Mouse (Mus musculus) cerebellum, postnatal 14 days (tissue): ENCODE results near the gene Zfhx2.
"Not testable (repeated sequence)": the region's sequence is repeated elsewhere in the genome, so short reads cannot be mapped to it uniquely, and the experiment has no call there.

Source experiments
- DNase-seq, 2 experiments: peaks; one replicate each; pipeline ENCODE4 v3.0.0; 2021; ENCODE audit warnings: mixed read lengths in 2 of 2

The Zfhx2 gene

DNA sequence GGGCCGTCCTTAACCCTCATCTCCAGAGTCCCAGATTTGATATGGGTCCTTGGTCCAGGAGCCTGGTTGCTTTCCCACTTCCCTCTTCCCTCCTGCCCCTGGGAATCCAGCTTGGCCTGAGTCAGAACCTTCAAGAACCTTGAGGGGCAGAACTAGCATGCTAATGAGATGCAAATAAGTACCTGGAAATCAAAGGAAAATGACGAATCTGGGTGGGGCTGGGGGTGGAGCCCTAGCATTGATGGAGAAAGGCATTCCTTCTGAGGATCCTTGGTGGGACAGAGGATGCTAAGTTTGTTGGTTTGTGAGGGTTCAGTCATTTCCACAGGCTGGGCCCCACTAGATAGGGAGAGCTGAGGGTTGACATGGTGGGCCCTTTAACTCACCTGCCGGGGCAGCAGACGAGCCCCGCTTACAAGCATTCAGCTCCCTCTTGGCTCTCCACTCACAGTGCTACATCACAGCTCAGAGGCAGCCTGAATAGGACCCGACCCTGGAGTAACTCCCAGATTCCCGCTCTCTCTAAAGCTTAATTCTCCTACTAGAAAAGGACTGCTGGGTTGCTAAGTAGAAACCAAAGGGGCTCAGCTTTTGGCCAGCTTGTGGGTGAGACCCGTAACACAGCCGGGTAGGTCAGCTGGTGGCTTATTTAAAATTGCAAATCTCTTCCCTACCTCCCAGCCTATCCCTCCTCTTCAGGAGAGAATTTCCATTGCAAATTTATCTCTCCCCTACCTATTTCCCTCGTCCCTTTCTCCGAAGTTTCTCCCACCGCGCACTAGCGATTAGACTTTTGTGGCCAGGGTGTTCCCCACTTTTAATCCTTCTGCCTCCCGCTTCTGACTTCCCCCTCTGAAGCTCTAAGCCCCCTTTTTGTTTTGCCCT, 14.4 kb downstream of the Zfhx2 start:
- DNase-seq, result peak in 1 of 2 experiments; percentile 36

DNA sequence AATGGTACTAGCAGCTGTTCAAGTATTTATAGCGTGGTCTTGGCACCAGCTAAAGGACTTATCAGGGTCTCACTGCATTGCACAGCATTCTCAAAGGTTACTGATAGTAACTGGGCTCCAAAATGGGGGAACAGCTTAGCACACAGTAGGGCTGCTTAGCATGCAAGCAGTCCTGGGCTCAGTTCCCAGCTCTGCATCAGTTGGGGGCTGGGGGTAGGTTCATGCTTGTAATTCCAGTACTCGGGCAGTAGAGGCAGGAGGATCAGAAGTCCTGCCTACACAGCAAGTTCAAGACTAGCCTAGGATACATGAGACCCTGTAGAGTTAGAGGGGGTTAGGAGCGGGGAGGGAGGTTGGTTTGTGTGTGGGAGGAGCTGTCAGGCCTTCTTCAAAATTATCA, 15.2 kb downstream of the Zfhx2 start:
- DNase-seq, result peak in 1 of 2 experiments; percentile 54

DNA sequence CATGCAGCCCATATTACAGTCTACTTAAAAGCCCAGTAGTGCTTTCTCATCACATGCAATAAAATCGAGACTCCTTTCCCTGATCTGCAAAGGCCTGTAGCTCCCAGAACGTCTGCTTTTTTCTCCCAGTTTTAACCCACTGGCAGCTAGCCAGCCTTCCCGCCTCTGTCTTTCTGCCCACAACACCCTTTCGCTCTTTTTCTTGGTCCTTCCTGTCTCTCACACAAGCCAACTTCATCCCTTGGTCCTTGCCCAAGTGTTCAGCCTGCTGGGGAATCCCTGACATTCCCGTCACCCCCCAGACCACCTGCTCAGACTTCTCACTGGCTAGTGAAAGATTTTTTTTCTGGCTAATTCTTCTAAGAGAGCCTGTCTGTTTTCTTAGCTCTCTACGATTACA, 15.9 kb downstream of the Zfhx2 start:
- DNase-seq, result peak; percentile 71 to 80

DNA sequence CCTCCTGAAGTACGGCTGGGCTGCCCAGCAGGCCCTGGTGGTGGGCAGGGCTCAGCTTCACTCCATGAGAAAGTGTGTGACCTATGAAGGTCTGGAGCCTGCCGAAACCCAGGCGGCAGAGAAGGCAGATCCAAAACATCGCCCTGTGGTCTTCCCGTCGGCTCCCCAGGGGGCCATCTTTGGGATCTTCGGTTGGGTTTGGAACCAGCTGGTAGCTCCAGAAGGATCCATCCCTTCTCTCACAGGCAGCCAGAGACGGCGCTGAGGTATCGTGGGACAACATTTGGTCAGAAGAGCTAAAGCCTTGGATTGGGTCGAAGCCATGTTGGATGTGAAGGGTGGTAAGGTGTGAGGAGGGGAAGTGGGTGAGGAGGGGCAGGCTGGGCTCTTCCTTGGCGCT, 17.7 kb downstream of the Zfhx2 start:
- peak in 1 of 2 experiments; percentile 50 for DNase-seq

DNA sequence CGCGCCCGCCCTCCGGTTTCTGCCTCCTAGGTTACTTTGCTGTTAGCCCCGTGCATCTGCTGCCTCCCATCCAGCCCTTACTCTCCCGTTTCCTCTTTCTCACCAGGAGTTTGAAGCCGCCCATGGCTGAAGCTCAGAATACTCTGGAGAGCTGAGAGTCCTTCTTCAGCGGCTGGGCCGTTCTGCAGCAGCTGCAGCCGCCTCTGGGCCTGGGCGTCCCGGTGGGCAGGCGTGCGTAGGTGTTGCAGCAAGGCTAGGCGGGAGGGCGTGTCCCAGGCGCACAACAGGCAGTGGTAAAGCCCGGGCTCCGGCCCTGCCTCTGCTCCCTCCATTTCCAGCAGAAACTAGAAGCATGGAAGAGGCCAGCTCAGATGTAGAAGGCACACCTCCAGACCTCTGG, 20.4 kb downstream of the Zfhx2 start:
- no peak for DNase-seq

DNA sequence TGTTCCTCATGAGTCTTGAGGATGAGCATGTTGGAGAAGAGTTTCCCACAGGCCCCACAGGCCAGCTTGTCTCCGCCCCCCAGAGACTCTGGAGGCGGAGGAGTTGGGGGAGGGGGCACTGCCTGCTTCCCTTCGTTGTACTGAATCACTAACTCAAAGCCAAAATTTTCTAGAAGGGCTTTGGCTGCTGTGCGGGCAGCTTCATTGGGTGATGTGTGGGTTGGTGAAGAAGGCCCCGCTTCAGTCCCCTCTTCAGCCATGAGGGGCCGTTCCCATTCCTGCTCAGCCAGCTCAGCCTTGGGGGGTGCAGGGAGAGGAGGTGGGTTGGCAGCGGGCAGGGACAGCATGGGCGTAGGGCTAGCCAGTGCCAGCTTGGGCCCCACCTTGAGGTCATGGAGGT, 26.1 kb downstream of the Zfhx2 start:
- DNase-seq, result peak in 1 of 2 experiments; percentile 51

DNA sequence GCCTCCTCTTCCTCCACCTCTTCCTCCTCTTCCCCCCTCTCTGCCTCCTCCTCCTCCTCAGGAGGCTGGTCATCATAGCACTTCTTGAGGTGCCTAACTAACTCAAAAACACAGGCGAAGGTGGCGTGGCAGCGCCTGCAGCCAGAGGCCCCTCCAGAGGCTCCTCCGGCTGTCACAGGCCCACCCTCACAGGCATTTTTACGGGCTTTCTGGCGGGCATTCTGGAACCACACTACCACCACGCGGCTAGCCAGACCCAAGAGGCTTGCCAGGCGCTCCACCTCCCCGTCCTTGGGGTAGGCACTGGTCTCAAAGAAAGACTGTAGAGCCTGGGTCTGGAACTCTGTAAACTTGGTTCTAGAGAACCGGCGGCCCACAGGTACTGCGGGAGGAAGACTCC, 26.7 kb downstream of the Zfhx2 start:
- peak in 1 of 2 experiments; percentile 59 for DNase-seq

DNA sequence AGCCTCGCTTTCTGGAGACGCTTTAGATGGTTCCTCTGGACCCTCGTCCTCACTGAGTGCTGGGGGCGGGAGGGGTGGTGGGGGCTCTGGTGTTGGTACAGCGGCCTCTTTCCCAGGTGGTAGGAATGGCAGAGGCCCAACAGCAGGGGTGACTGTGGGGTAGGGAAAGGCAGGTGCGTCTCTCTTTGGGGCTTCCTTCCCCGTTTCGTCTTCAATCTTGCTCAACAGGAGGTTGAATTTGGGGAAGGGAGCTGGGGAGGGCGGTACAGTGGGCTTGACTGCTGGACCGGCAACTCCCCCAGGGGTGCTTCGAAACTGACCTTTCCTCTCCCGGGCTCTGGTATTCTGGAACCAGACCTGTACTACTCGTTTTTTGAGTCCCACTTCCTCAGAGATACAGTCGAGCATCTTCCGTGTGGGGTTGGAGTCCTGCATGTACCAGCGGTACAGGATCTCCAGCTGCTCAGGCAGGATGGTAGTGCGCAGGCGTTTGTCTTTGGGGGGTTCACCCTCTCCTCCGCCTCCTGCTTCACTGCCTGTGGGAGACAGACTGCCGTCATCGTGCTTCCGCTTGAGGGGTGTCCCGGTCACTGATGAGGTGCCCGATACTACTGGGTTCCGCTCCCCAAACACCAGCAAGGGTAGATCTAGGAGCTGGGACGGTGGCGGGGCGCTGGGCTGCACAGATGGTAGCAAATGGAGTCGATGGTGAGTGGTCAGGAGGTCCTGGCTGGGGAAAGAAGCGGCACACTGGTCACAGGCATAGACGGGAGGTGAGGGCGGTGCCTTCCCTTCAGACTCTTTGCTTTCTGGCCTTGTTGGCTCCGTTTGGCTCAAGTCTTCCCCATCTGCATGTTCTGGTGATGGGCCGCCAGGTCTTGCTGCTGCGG, 27.4 kb downstream of the Zfhx2 start:
- peak in 1 of 2 experiments; percentile 50 for DNase-seq

DNA sequence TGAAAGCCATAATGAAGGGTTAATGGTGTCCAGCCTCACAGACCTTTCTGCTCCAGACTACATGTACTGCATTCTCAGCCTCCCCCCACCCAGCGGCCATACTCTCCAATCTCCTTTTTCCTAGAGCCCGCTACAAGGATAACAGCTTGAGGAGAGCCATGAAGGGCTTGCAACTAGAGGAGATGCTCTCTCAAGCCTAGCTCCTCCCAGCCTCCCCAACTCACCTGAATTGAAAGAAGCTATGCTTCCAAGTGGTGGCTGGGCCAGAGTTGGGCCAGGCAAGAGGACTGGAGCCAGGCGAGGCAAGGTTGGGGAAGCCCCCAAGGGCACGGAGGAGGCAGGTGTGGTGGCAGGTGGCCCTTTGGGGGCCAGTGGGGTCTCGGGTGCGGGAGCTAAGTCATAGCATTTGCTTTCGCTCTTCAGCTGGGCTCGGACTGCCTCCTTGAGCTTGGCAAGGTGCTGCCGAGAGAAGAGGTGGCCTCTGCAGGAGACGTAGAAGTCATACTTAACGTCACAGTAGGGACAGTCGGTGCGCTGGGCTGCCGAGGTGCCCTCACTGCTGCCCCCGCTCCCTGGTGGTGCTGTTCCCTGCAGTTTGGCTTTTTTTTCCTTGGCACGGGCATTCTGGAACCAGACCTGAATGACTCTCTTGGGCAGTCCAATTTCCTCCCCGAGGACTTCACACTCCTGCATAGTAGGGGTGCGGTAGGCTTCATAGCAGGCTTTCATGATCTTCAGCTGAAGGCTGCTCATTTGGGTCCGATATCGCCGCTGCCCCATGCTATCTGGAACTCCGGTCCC, 28.3 kb downstream of the Zfhx2 start:
- DNase-seq, result peak; percentile 56 to 57

DNA sequence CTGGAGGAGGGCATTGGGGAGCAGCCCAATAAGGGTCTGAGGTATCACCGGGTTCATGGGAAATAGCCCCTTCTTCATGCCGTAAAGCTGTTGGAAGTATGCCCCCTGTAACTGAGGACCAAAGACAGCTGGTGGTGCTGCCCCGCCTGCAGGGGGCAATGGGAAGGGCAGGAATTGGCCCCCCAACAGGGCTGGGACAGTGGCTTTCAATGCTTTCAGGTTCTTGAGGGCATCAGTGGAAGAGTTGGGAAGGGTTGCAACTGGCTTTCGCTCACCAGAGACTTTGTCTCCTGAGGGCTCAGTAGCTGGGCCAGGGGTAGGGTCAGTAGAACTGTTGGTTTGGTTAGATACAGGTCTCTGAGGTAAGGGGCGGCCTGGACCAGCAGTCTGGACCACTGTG, 29.0 kb downstream of the Zfhx2 start:
- DNase-seq, result peak; percentile 30 to 36

DNA sequence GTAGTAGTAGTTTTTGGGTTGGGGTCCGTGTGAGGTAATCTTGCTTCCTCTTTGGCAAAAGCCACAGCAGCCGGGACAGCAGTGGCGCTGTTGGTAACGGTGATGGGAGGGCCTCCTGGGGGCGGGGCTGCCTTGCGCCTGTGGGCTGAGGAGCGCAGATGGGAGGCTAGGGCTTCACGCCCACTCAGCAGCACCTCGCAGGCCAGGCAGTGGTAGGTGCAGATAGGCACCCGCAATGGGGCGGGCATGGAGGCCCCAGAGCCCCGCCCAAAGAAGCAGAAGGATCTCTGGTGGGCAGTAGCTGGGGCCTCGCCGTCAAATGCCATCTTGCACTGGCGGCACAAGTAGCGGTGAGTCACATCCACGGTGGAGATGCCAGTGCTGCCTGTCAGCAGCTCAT, 29.5 kb downstream of the Zfhx2 start:
- DNase-seq, result peak; percentile 79 to 81

DNA sequence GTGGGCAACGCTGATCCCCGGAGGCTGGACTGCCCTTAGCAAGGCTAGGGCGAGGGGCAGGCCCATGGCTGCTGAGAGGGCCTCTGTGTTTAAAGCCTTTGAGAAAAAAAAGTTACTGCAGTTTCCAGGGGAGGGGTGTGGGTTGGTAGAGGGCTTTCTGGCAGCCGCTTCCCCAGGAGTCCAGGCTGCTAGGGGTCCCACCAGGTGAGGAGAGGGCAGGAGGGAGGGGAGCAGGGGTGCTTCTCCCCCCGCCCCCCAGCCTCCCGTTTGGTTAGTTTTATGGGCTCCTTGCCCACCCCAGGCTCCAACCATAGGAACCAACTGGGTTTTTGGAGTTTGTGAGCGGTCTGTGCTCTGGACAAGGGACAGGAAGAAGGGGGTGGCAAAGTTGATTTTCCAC, 30.3 kb downstream of the Zfhx2 start:
- peak; percentile 29 to 39 for DNase-seq

DNA sequence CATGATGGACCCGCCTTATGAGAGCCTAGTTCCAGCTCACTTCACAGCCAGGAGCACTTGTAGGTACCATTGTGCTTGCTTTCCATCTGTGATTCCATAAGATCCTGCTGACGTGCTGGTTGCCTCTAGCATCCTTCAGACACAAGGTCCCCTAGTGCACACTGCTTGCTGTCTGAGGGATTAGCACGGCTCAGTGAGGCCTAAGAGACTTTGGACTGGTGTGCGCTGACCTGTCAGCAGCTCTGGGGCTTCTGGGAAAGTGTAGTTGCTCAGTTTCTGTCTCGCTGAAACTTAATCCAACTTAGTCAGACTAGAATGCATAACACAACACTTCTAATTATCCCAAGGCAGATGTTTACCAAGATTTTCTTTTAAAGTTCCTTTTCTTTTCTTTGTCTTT, 32.2 kb downstream of the Zfhx2 start:
- DNase-seq, result peak in 1 of 2 experiments; percentile 33

DNA sequence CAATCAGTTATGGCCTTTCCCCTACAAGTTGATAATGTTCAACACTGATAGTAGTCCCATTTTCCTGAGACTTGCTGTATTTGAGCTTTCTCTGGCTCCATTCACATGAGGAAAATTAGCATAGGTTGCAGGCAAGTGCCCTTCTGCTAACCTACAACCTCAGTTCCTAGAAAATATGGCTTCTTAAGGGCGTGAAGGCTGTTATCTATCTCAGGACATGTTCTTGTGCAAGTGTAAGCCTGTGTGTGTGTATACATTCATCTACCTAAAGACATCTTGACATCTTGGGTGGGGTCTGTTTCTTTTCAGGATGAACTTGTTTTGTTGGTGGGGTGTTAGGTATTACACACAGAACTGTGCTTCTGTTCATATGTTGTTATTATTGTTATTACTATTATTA, 33.1 kb downstream of the Zfhx2 start:
- DNase-seq, result no peak

DNA sequence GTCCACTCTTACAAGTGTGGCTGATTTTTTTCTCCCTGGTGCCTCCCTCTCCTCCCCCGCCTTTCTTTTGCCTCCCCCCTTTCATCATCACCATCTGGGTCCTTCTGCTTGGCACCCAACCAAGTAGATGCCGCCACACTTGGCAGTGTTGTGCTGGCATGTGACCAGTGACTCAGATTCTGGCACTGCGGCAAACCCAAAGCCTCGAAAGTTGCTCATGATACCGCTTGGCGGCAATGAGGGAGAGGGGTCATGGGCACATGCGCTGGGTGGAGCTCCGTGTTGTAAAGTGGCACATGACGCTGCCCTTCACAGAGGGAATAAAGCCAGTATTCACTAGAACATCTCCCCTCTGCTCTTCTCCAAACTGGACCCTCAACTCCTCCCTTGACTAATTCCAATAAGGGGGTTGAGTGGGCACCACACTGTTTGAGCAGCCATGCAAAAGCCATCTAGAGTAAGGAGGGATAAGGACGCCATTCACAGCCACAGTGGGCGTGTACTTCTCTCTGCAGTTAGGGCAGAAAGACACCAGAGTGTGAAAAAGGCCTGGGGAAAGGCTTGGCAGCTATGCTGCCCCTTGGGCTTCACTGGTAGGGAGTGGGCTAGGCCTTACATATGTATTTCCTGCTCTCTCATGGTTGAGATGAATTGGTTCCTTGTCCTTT, 36.8 kb downstream of the Zfhx2 start:
- DNase-seq, result peak; percentile 99

DNA sequence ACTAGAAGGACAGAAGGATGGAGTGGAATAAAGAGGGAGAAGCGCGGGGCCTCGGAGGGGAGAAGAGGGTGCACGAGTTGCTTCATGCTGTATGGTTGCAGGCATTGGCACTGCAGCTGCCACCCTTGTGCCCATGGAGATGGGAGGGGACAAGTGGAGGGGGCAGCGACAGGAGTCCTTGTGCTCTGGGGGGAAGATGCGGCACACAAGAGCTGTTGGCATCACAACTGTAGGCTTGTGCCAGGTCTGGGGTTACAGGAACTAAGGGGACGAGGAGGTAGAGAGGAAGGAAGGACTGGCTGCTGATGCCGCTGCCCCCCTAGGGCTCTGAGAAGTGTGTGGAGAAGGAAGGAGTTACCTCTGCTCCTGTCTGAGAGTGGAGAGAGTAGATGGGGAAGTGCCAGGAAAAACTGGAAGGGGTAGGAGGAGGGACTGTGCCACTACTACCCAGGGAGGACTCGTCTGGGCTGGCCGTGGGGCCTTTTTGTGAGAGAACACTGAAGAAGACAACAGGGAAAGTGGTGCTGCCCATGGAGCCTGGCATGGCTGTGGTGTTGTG, 37.9 kb downstream of the Zfhx2 start:
- peak; percentile 88 to 89 for DNase-seq

DNA sequence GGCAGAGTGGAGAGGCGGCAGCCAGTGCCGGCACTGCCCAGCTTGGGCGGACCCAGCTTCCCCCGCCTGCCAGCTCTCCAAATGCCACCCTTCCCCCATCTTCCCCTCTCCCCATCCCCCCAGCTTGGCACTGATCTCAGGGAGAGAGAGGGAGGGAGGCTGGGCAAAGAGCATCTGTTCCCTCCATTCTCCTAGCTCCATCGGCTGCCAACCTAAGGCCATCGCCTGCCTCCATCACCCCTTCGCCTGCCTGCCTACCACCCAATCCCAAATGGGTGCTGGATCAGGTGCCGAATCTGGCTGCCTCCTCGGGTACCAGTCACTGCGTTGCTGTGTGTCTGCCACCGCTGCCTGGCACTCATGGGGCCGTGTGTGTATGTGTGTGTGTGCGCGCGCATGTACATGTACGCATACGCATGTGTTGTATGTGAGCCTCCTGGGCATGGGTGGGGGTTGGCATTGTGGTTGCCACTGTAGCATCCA, 38.4 kb downstream of the Zfhx2 start:
- peak; percentile 97 to 99 for DNase-seq

DNA sequence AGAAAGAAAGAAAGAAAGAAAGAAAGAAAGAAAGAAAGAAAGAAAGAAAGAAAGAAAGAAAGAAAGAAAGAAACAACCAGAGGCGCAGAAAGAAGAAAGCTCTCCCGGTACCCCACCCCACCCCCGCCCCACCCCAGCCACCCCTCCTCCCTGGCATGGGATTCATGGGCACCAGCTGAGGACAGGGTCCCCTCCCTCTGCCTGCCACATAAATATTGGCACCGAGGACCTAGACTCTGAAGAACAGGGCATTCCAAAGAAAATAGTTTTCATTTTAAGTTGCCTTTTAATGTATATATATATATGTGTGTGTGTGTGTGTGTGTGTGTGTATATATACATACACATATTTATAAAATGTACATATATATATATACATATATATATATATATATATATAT, 39.1 kb downstream of the Zfhx2 start:
- DNase-seq, result peak; percentile 58 to 61

DNA sequence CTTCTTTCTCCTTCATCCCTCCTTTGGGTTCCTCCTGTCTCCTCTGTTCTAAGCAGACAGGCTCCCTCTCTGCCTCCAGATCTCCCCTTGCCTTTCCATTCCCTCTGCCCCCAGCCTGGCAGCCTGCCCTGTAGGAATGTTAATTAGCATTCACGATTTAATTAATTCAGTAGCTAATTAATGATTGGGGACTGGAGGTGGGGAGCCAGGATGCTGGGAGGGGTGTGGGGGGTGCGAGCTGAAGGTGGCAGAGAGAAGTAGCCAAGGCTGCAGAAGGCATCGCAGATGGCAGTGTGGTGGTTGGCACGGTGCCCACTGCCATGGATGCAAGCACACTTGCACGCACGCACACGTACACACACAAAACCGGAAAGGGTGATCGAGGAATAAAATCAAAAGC, 39.6 kb downstream of the Zfhx2 start:
- peak; percentile 99 to 100 for DNase-seq

DNA sequence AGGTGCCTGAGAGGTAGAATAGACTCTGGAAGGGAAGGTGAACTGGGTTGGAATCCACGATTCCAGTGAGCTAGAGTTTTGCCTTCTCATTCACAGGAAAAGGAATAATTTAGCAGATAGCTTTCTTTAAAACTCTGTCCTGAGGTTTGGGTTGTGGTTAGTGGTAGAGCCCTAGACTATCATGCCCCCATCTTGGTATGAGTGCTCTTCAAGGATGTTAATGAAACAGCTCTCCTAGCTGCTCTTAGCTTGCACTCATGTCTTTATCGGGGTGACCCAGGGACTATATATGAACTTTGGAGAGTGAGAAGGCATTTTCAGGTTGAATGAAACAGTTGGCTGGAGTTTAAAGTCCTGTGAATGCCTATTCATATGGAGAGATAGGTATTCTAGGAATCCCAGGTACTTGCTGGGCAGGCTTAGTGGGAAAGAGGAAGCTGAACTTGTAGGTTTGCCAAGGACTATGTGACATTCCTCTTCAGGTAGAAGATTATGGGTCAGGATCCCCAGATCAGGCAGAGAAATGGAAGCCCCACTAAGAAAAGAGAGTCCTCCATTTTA, 44.1 kb downstream of the Zfhx2 start:
- no peak for DNase-seq

DNA sequence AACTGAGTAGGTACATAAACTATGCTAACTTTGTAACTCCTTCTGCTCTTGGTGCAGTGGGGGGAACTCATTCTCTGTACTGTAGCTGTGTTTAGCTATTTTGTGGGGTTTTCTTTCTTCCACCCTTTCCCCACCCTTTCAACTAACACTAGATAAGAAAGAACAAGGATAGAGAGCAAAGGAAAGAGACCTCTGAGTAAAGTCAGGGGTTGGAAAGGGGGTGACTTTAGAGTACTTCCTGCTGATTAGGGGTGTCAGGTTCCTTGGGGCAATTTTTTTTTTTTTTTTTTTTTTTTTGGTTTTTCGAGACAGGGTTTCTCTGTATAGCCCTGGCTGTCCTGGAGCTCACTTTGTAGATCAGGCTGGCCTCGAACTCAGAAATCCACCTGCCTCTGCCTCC, 48.4 kb downstream of the Zfhx2 start:
- not testable (repeated sequence) for DNase-seq
